Mouse (Mus musculus): Measurements from ENCODE around the gene Efnb2.
A peak's percentile ranks its signal among the peaks of the same experiment; 100 is the strongest.

The Efnb2 gene

GRCm38 (mm10) chr8:8661103-8661758 is at the start of gene Efnb2:
TSS of gene Efnb2 (minus strand) at chr8:8661242.
- peak; percentile 86 for DNase-seq (ENCODE audit: low spot score)

- DNase-seq (ENCODE audit: low spot score), result no peak
These were observed 43.8 kb upstream of the Efnb2 start for GRCm38 (mm10) chr8:8704813-8705212.

GRCm38 (mm10) chr8:8703668-8704067 is 42.6 kb upstream of the Efnb2 start:
- DNase-seq (ENCODE audit: low spot score), result no peak

- no peak for DNase-seq (ENCODE audit: low spot score)
These were observed 39.8 kb upstream of the Efnb2 start for GRCm38 (mm10) chr8:8700821-8701220.

- no peak for DNase-seq (ENCODE audit: low spot score)
These were observed 39.2 kb upstream of the Efnb2 start for GRCm38 (mm10) chr8:8700229-8700628.

- peak; percentile 94 for DNase-seq (ENCODE audit: low spot score)
These were observed 29.4 kb upstream of the Efnb2 start, which contains the start of gene Arglu1 for GRCm38 (mm10) chr8:8690146-8691092. TSS of gene Arglu1 (minus strand) at chr8:8690521.

GRCm38 (mm10) chr8:8689454-8690145 is 28.6 kb upstream of the Efnb2 start:
- DNase-seq (ENCODE audit: low spot score), result peak; percentile 29

GRCm38 (mm10) chr8:8688823-8689453 is 27.9 kb upstream of the Efnb2 start:
- no peak for DNase-seq (ENCODE audit: low spot score)

- no peak for DNase-seq (ENCODE audit: low spot score)
These were observed 24.5 kb upstream of the Efnb2 start for GRCm38 (mm10) chr8:8685517-8685916.

- no peak for DNase-seq (ENCODE audit: low spot score)
These were observed 21.7 kb upstream of the Efnb2 start for GRCm38 (mm10) chr8:8682697-8683096.

- DNase-seq (ENCODE audit: low spot score), result no peak
These were observed 17.2 kb upstream of the Efnb2 start for GRCm38 (mm10) chr8:8678236-8678635.

- DNase-seq (ENCODE audit: low spot score), result no peak
These were observed 13.8 kb upstream of the Efnb2 start for GRCm38 (mm10) chr8:8674864-8675263.

GRCm38 (mm10) chr8:8661759-8662138 is 707 bp upstream of the Efnb2 start:
- DNase-seq (ENCODE audit: low spot score), result peak; percentile 66

- DNase-seq (ENCODE audit: low spot score), result no peak
These were observed 539 bp downstream of the Efnb2 start for GRCm38 (mm10) chr8:8660307-8661098.

GRCm38 (mm10) chr8:8659503-8660306 is 1.3 kb downstream of the Efnb2 start:
- no peak for DNase-seq (ENCODE audit: low spot score)

GRCm38 (mm10) chr8:8658426-8659224 is 2.4 kb downstream of the Efnb2 start:
- DNase-seq (ENCODE audit: low spot score), result no peak

GRCm38 (mm10) chr8:8657692-8658355 is 3.2 kb downstream of the Efnb2 start:
- DNase-seq (ENCODE audit: low spot score), result no peak

GRCm38 (mm10) chr8:8656578-8657441 is 4.2 kb downstream of the Efnb2 start:
- DNase-seq (ENCODE audit: low spot score), result no peak
